Mouse (Mus musculus): Measurements from ENCODE around the gene Rgs3. TPM values are rescaled to one million over a fixed set of nuclear protein-coding genes. Genes with fewer than 3 reads are reported as not detected.

Rgs3 gene
- polyA plus RNA-seq, 1 experiment from 2014 or later: 54.3 TPM

- no peak overlapping the region for H3K9ac ChIP-seq (ENCODE audit: low read depth, low read length)
- no peak overlapping the region for H3K27ac ChIP-seq (ENCODE audit: low read depth, low read length)
- H3K4me3 ChIP-seq (ENCODE audit: low read depth, low read length): no peak overlapping the region
- H3K9me3 ChIP-seq (replicated peaks; ENCODE audit: control insufficient read depth, low read length): no peaks in the 10 kb centered on the region
- H3K4me1 ChIP-seq (ENCODE audit: control insufficient read depth, insufficient read depth, low read length): peaks cover 39% of the 10 kb centered on the region
- no peak overlapping the region for H3K4me2 ChIP-seq
- H3K36me3 ChIP-seq (ENCODE audit: control insufficient read depth, insufficient read depth, low read length): no peaks in the 10 kb centered on the region
- H3K27me3 ChIP-seq (ENCODE audit: control insufficient read depth, insufficient read depth, low read length): peaks cover 15% of the 10 kb centered on the region; the same call in 1 of the 2 replicates
- ATAC-seq (replicated peaks; ENCODE audit: insufficient number of reproducible peaks, low FRiP score, low TSS enrichment): no peak
- 70% methylated on average over 4 of the region's 4 CpGs for WGBS (ENCODE audit: insufficient replicate concordance)
Observed at GRCm38 (mm10) chr4:62633243-62633642, 73.6 kb downstream of the Rgs3 start.

DNA sequence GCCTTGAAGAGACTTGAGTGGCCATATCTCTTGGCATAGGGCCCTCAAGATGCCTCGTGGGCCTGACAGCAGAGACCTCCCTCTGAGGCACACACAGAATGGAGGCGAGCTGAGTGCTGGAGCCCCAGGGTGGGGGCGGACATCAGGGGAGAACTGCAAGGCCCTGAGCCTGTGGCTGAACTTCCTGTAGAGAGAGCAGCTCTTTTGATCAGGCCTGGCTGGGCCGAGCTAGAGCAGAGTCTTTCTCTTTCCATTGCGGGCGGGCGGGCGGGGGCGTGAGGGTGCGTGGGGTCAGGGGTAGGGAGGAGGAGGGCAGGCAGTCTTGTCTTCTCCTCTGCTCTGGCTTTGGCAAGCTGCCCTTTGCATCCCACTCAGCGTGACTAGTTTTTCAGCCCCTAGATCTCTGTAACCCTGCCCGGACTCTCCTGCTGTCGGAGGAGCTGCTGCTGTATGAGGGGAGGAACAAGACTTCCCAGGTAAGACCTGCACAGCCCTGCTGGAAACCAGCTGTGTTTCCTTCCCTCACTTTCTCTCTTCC, 74.5 kb downstream of the Rgs3 start:
- peaks cover 39% of the 10 kb centered on the region for H3K4me1 ChIP-seq (ENCODE audit: control insufficient read depth, insufficient read depth, low read length)
- 20% methylated on average over 13 of the region's 13 CpGs for WGBS (ENCODE audit: insufficient replicate concordance)
- H3K27ac ChIP-seq (ENCODE audit: low read depth, low read length): peak overlapping the region; percentile 2
- no peaks in the 10 kb centered on the region for H3K9me3 ChIP-seq (replicated peaks; ENCODE audit: control insufficient read depth, low read length)
- H3K27me3 ChIP-seq (ENCODE audit: control insufficient read depth, insufficient read depth, low read length): peaks cover 18% of the 10 kb centered on the region; the same call in 1 of the 2 replicates
- no peak overlapping the region for H3K4me3 ChIP-seq (ENCODE audit: low read depth, low read length)
- peak; percentile 63 for ATAC-seq (replicated peaks; ENCODE audit: insufficient number of reproducible peaks, low FRiP score, low TSS enrichment)
- H3K4me2 ChIP-seq: no peak overlapping the region
- H3K36me3 ChIP-seq (ENCODE audit: control insufficient read depth, insufficient read depth, low read length): no peaks in the 10 kb centered on the region
- peak overlapping the region; percentile 49; the same call in 1 of the 2 replicates for H3K9ac ChIP-seq (ENCODE audit: low read depth, low read length)

DNA sequence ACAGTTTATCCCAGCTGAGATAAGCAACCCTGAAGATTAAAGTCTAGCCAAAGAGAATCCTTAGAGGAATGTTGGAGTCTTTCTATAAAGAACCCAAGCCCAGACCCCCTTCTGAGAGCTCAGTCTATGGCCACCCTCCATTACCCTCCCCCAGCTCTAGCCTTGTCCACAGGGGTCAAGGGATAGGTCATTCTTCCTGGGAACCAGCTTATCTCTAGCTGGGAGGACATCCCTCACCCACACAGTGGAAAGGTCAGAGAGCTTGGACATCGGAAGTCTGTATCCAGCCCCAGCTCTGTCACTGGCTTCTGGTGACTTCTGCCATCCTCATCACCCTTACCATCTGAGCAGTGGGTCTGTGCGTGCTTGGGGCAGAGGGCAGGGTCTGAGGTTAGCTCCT, 75.2 kb downstream of the Rgs3 start:
- H3K4me2 ChIP-seq: no peak overlapping the region
- no peak overlapping the region for H3K4me3 ChIP-seq (ENCODE audit: low read depth, low read length)
- no peaks in the 10 kb centered on the region for H3K36me3 ChIP-seq (ENCODE audit: control insufficient read depth, insufficient read depth, low read length)
- ATAC-seq (replicated peaks; ENCODE audit: insufficient number of reproducible peaks, low FRiP score, low TSS enrichment): no peak
- H3K27ac ChIP-seq (ENCODE audit: low read depth, low read length): no peak overlapping the region
- H3K9me3 ChIP-seq (replicated peaks; ENCODE audit: control insufficient read depth, low read length): no peaks in the 10 kb centered on the region
- WGBS (ENCODE audit: insufficient replicate concordance): 42% methylated on average over 2 of the region's 2 CpGs
- H3K27me3 ChIP-seq (ENCODE audit: control insufficient read depth, insufficient read depth, low read length): peaks cover 18% of the 10 kb centered on the region; the same call in 1 of the 2 replicates
- no peak overlapping the region; the same call in 1 of the 2 replicates for H3K9ac ChIP-seq (ENCODE audit: low read depth, low read length)
- H3K4me1 ChIP-seq (ENCODE audit: control insufficient read depth, insufficient read depth, low read length): peaks cover 32% of the 10 kb centered on the region

DNA sequence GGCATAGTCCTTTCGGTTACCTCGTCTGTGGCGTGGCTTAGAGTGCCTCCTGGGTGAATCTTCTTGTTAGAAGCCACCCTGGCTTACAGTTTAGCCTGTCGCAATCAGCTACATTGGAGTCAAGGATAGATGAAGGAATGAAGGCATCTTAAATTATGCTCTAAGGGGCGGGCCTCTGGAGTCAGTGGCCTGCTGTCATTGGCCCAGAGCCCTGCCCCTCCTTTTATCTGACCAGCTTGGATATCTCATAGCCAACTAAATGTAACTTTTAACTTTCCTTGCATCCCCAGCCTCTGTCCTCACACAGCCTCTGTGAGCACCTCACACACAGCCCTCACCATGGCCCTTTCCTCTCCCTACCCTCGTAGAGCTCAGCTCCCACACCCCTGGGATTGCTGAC, 76.4 kb downstream of the Rgs3 start:
- peaks cover 15% of the 10 kb centered on the region; the same call in 1 of the 2 replicates for H3K27me3 ChIP-seq (ENCODE audit: control insufficient read depth, insufficient read depth, low read length)
- H3K4me2 ChIP-seq: no peak overlapping the region
- H3K27ac ChIP-seq (ENCODE audit: low read depth, low read length): no peak overlapping the region
- peaks cover 26% of the 10 kb centered on the region for H3K4me1 ChIP-seq (ENCODE audit: control insufficient read depth, insufficient read depth, low read length)
- no peaks in the 10 kb centered on the region for H3K36me3 ChIP-seq (ENCODE audit: control insufficient read depth, insufficient read depth, low read length)
- no peak overlapping the region for H3K4me3 ChIP-seq (ENCODE audit: low read depth, low read length)
- no peak for ATAC-seq (replicated peaks; ENCODE audit: insufficient number of reproducible peaks, low FRiP score, low TSS enrichment)
- H3K9ac ChIP-seq (ENCODE audit: low read depth, low read length): no peak overlapping the region
- no peaks in the 10 kb centered on the region for H3K9me3 ChIP-seq (replicated peaks; ENCODE audit: control insufficient read depth, low read length)
- WGBS (ENCODE audit: insufficient replicate concordance): 78% methylated on average over 6 of the region's 6 CpGs

GRCm38 (mm10) chr4:62637856-62638604, 78.4 kb downstream of the Rgs3 start:
- no peaks in the 10 kb centered on the region for H3K9me3 ChIP-seq (replicated peaks; ENCODE audit: control insufficient read depth, low read length)
- 0 out of 2 replicates have a peak overlapping the region, but pooled peaks have one; percentile 35 for H3K27ac ChIP-seq (ENCODE audit: low read depth, low read length)
- no peaks in the 10 kb centered on the region for H3K36me3 ChIP-seq (ENCODE audit: control insufficient read depth, insufficient read depth, low read length)
- no peak overlapping the region for H3K9ac ChIP-seq (ENCODE audit: low read depth, low read length)
- 68% methylated on average over 4 of the region's 4 CpGs for WGBS (ENCODE audit: insufficient replicate concordance)
- peaks cover 23% of the 10 kb centered on the region for H3K27me3 ChIP-seq (ENCODE audit: control insufficient read depth, insufficient read depth, low read length)
- H3K4me1 ChIP-seq (ENCODE audit: control insufficient read depth, insufficient read depth, low read length): peaks cover 32% of the 10 kb centered on the region
- no peak overlapping the region for H3K4me2 ChIP-seq
- H3K4me3 ChIP-seq (ENCODE audit: low read depth, low read length): no peak overlapping the region
- ATAC-seq (replicated peaks; ENCODE audit: insufficient number of reproducible peaks, low FRiP score, low TSS enrichment): no peak

- no peak overlapping the region for H3K4me2 ChIP-seq
- H3K27ac ChIP-seq (ENCODE audit: low read depth, low read length): peak overlapping the region; percentile 70
- no peaks in the 10 kb centered on the region for H3K36me3 ChIP-seq (ENCODE audit: control insufficient read depth, insufficient read depth, low read length)
- ATAC-seq (replicated peaks; ENCODE audit: insufficient number of reproducible peaks, low FRiP score, low TSS enrichment): no peak; the same call in 1 of the 2 replicates
- H3K4me3 ChIP-seq (ENCODE audit: low read depth, low read length): no peak overlapping the region
- H3K27me3 ChIP-seq (ENCODE audit: control insufficient read depth, insufficient read depth, low read length): peaks cover 19% of the 10 kb centered on the region
- 54% methylated on average over 15 of the region's 15 CpGs for WGBS (ENCODE audit: insufficient replicate concordance)
- H3K9ac ChIP-seq (ENCODE audit: low read depth, low read length): no peak overlapping the region
- H3K4me1 ChIP-seq (ENCODE audit: control insufficient read depth, insufficient read depth, low read length): peaks cover 35% of the 10 kb centered on the region
- no peaks in the 10 kb centered on the region for H3K9me3 ChIP-seq (replicated peaks; ENCODE audit: control insufficient read depth, low read length)
Observed at GRCm38 (mm10) chr4:62640496-62641229, 81.0 kb downstream of the Rgs3 start.

DNA sequence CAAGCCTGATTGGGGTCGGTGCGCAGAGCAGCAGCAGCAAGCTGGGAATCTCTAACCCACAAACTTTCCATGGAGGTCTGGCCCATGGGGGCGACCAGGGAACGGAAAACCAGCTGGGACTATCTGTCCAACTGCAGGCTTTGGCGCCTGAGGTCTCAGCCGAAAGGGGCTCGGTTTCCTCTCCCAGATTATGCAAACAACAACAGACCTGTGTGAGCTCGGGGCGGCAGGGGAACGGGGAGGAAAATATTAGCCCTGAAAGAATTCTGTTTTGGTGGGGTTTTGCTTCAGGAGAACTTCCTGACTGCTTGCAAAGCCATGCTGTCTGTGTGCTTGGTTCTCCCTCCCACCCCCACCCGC, 81.6 kb downstream of the Rgs3 start:
- H3K4me3 ChIP-seq (ENCODE audit: low read depth, low read length): no peak overlapping the region
- peaks cover 33% of the 10 kb centered on the region for H3K4me1 ChIP-seq (ENCODE audit: control insufficient read depth, insufficient read depth, low read length)
- H3K27me3 ChIP-seq (ENCODE audit: control insufficient read depth, insufficient read depth, low read length): peaks cover 19% of the 10 kb centered on the region
- H3K9ac ChIP-seq (ENCODE audit: low read depth, low read length): no peak overlapping the region
- peak; percentile 43; the same call in 1 of the 2 replicates for ATAC-seq (replicated peaks; ENCODE audit: insufficient number of reproducible peaks, low FRiP score, low TSS enrichment)
- 13% methylated on average over 11 of the region's 11 CpGs for WGBS (ENCODE audit: insufficient replicate concordance)
- no peak overlapping the region for H3K4me2 ChIP-seq
- no peaks in the 10 kb centered on the region for H3K9me3 ChIP-seq (replicated peaks; ENCODE audit: control insufficient read depth, low read length)
- H3K27ac ChIP-seq (ENCODE audit: low read depth, low read length): peak overlapping the region; percentile 70
- H3K36me3 ChIP-seq (ENCODE audit: control insufficient read depth, insufficient read depth, low read length): no peaks in the 10 kb centered on the region

GRCm38 (mm10) chr4:62641656-62642055, 82.0 kb downstream of the Rgs3 start:
- Histone ChIP-seq H3K4me3 (ENCODE audit: low read depth, low read length) (no peak overlapping the region), H3K27ac (ENCODE audit: low read depth, low read length) (peak overlapping the region; percentile 70), H3K36me3 (ENCODE audit: control insufficient read depth, insufficient read depth, low read length) (no peaks in the 10 kb centered on the region), H3K9me3 (replicated peaks; ENCODE audit: control insufficient read depth, low read length) (no peaks in the 10 kb centered on the region), H3K27me3 (ENCODE audit: control insufficient read depth, insufficient read depth, low read length) (peaks cover 19% of the 10 kb centered on the region), H3K4me1 (ENCODE audit: control insufficient read depth, insufficient read depth, low read length) (peaks cover 31% of the 10 kb centered on the region), H3K9ac (ENCODE audit: low read depth, low read length) (0 out of 2 replicates have a peak overlapping the region, but pooled peaks have one; percentile 24), H3K4me2 (no peak overlapping the region)
- 58% methylated on average over 3 of the region's 3 CpGs for WGBS (ENCODE audit: insufficient replicate concordance)
- no peak for ATAC-seq (replicated peaks; ENCODE audit: insufficient number of reproducible peaks, low FRiP score, low TSS enrichment)
